13 mouse cellular contexts compared by ENCODE assay signal in the genomic region with DNA sequence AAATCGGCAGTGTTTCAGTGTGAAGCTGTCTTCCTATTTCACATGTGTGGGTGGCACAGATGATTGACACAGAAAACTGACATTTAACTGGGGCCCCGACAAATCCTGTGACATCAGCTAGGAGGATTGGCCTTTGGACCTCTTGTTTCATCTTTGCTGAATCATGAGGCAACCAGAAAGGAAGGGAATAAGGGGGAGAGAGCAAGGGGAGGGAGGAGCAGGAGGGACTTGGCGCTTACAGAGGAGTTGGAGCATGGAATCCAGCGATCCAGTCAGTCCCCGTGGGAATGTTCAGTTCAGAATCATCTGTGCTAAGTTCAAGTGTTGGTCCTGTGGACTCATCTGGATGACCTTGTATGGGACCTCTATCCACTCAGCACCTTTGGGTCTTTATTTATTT. TPM values are rescaled to one million over a fixed set of nuclear protein-coding genes. Genes with fewer than 3 reads are reported as not detected.
DNase-seq lines count a peak whose midpoint lies in the region; ATAC-seq and TF ChIP-seq lines count a peak whose summit lies in the region.
"Had no signal": no experiment of that assay in that cellular context is flagged by ENCODE, and none has a peak within 500 bp of the region (broad histone marks: within the 10 kb centered on the region; RNA-seq: fewer than 3 reads in every experiment).

No protein-coding gene starts in this region.

- no peak for TF ChIP-seq CTCF in intestine, postnatal 0 days (IDR thresholded peaks at IDR 0.05; ENCODE audit: low read depth)

- H3K36me3 ChIP-seq in limb, embryonic 14.5 days (ENCODE audit: control insufficient read depth, insufficient read depth, low read length): no peaks in the 10 kb centered on the region
- H3K36me3 ChIP-seq in limb, embryonic 10.5 days: no peaks in the 10 kb centered on the region
- H3K36me3 ChIP-seq in intestine, postnatal 0 days (ENCODE audit: control insufficient read depth, insufficient read depth): no peaks in the 10 kb centered on the region
- no peaks in the 10 kb centered on the region for H3K36me3 ChIP-seq in myocyte (ENCODE audit: control insufficient read depth, insufficient read depth)
- H3K36me3 ChIP-seq: liver, embryonic 15.5 days had no signal

- no peak overlapping the region for H3ac ChIP-seq in myocyte (ENCODE audit: control insufficient read depth, insufficient read length)

- H3K27me3 ChIP-seq in limb, embryonic 14.5 days (ENCODE audit: control insufficient read depth, insufficient read depth, low read length): no peaks in the 10 kb centered on the region
- no peaks in the 10 kb centered on the region for H3K27me3 ChIP-seq in limb, embryonic 10.5 days (ENCODE audit: low read depth, poor library complexity, severe bottlenecking)
- H3K27me3 ChIP-seq in intestine, postnatal 0 days (replicated peaks; ENCODE audit: control insufficient read depth, insufficient read depth, low read length): no peaks in the 10 kb centered on the region
- no peaks in the 10 kb centered on the region for H3K27me3 ChIP-seq in myocyte (ENCODE audit: control insufficient read depth, insufficient read depth, insufficient read length)

- H3K4me1 ChIP-seq in limb, embryonic 14.5 days (ENCODE audit: control insufficient read depth, insufficient read depth, low read length): 0 out of 2 replicates have a peak, but pooled peaks cover 6% of the 10 kb centered on the region
- peaks cover 16% of the 10 kb centered on the region for H3K4me1 ChIP-seq in limb, embryonic 10.5 days
- peaks cover 22% of the 10 kb centered on the region for H3K4me1 ChIP-seq in intestine, postnatal 0 days (replicated peaks; ENCODE audit: control insufficient read depth, insufficient read depth, low read length)
- H3K4me1 ChIP-seq: liver, embryonic 15.5 days had no signal

- no peak overlapping the region for H3K4me2 ChIP-seq in limb, embryonic 14.5 days (replicated peaks; ENCODE audit: low read depth, low read length, severe bottlenecking)
- H3K4me2 ChIP-seq in intestine, postnatal 0 days (replicated peaks; ENCODE audit: low read depth): peak overlapping the region; percentile 38
- peak overlapping the region; percentile 42 for H3K4me2 ChIP-seq in myocyte (ENCODE audit: low read depth)
- H3K4me2 ChIP-seq: liver, embryonic 15.5 days had no signal

- peak; percentile 36 for DNase-seq in gastrocnemius, adult 18-20 months (ENCODE audit: low spot score)
- DNase-seq in gastrocnemius, postnatal 4 days (ENCODE audit: low spot score in 2 of 2): no peak
- peak; percentile 18 for DNase-seq in limb, embryonic 14.5 days (ENCODE audit: low spot score)
- DNase-seq in limb, embryonic 10.5 days (ENCODE audit: low spot score): no peak
- DNase-seq in cerebellum, adult 11-12 months: no peak
- DNase-seq: B cell, adult 2 months; left cerebral cortex, postnatal 4 days; lung, postnatal 36 days; midbrain, embryonic 14.5 days had no signal

- no peaks in the 10 kb centered on the region for H3K79me2 ChIP-seq in myocyte (ENCODE audit: control insufficient read depth, insufficient read depth)

- no peak overlapping the region for H3K27ac ChIP-seq in limb, embryonic 14.5 days (replicated peaks; ENCODE audit: low read depth, low read length)
- no peak overlapping the region for H3K27ac ChIP-seq in limb, embryonic 10.5 days
- peak overlapping the region; percentile 60 for H3K27ac ChIP-seq in intestine, postnatal 0 days (ENCODE audit: low read depth, low read length)
- H3K27ac ChIP-seq: liver, embryonic 15.5 days had no signal

- no peak overlapping the region for H3K4me3 ChIP-seq in limb, embryonic 14.5 days (replicated peaks; ENCODE audit: low read length)
- no peak overlapping the region for H3K4me3 ChIP-seq in limb, embryonic 10.5 days
- no peak overlapping the region for H3K4me3 ChIP-seq in intestine, postnatal 0 days (ENCODE audit: low read depth, low read length)
- H3K4me3 ChIP-seq in myocyte: no peak overlapping the region
- H3K4me3 ChIP-seq: liver, embryonic 15.5 days had no signal

- H3K9ac ChIP-seq in limb, embryonic 14.5 days (ENCODE audit: low read depth, low read length, severe bottlenecking): no peak overlapping the region
- no peak overlapping the region for H3K9ac ChIP-seq in intestine, postnatal 0 days (ENCODE audit: low read depth, low read length)
- H3K9ac ChIP-seq: liver, embryonic 15.5 days had no signal

- 68% methylated on average over 5 of the region's 5 CpGs for WGBS in limb, embryonic 14.5 days
- WGBS in limb, embryonic 10.5 days: 85% methylated on average over 5 of the region's 5 CpGs
- 23% methylated on average over 5 of the region's 5 CpGs for WGBS in intestine, postnatal 0 days

- no peak for ATAC-seq in limb, embryonic 14.5 days (ENCODE audit: low FRiP score, low read depth)
- peak; percentile 74 for ATAC-seq in intestine, postnatal 0 days
- ATAC-seq in frontal cortex, adult (ENCODE audit: low TSS enrichment): no peak

- H3K9me3 ChIP-seq in limb, embryonic 14.5 days (ENCODE audit: control insufficient read depth, low read length): no peaks in the 10 kb centered on the region
- H3K9me3 ChIP-seq in limb, embryonic 10.5 days (replicated peaks): no peaks in the 10 kb centered on the region
- H3K9me3 ChIP-seq in intestine, postnatal 0 days (ENCODE audit: control insufficient read depth): no peaks in the 10 kb centered on the region
- H3K9me3 ChIP-seq: liver, embryonic 15.5 days had no signal

- no peak for TF ChIP-seq POLR2A in limb, embryonic 14.5 days (IDR thresholded peaks at IDR 0.05; ENCODE audit: borderline replicate concordance, extremely low read depth, insufficient read depth, insufficient read length)
- TF ChIP-seq POLR2A in myocyte (IDR thresholded peaks at IDR 0.05; ENCODE audit: insufficient read length, low read depth): no peak

TF ChIP-seq in myocyte, 11 proteins besides CTCF, POLR2A, EP300 and RAD21:
- TF ChIP-seq POLR2AphosphoS2 (IDR thresholded peaks at IDR 0.05; ENCODE audit: insufficient read length, low read depth) (no peak), TCF12 (IDR thresholded peaks at IDR 0.05; ENCODE audit: insufficient read depth, poor library complexity, severe bottlenecking) (no peak), SRF (IDR thresholded peaks at IDR 0.05; ENCODE audit: control insufficient read depth, insufficient read length, low read depth) (no peak), REST (IDR thresholded peaks at IDR 0.05; ENCODE audit: insufficient read depth, insufficient read length) (no peak), CEBPB (IDR thresholded peaks at IDR 0.05; ENCODE audit: insufficient read depth, poor library complexity, severe bottlenecking) (no peak), MYOD1 (IDR thresholded peaks at IDR 0.05; ENCODE audit: control insufficient read depth in 1 of 3, insufficient read length in 2 of 3, low read depth in 2 of 3) (no peak), USF1 (IDR thresholded peaks at IDR 0.05; ENCODE audit: low read depth) (no peak), E2F4 (IDR thresholded peaks at IDR 0.05; ENCODE audit: insufficient read depth) (no peak), MAX (IDR thresholded peaks at IDR 0.05; ENCODE audit: low read depth) (no peak), MYOG (IDR thresholded peaks at IDR 0.05; ENCODE audit: control insufficient read depth in 1 of 3, insufficient read depth in 1 of 3, insufficient read length in 2 of 3, low read depth in 2 of 3) (no peak), TCF3 (IDR thresholded peaks at IDR 0.05; ENCODE audit: insufficient read length, low read depth) (no peak)

RNA-seq across cellular contexts. Expression of a gene that starts 38.9 kb away (rescaled TPM):
- total RNA-seq in gastrocnemius, adult 18-20 months (2021): 10 to 100 TPM; 17.7 to 21.8 TPM
- 10 to 100 TPM; 46.8 to 57.3 TPM for total RNA-seq in gastrocnemius, postnatal 4 days (2021)
- polyA plus RNA-seq in limb, embryonic 14.5 days (2012; rRNA removed): 77.7 and 79.8 TPM in 2 replicates
- 59.2 and 67.8 TPM in 2 replicates for polyA plus RNA-seq in limb, embryonic 14.5 days (2014; fragmentation: Nextera tagmentation; extraction: Ambion mirVana)
- 145 TPM in 2 replicates for polyA plus RNA-seq in limb, embryonic 10.5 days (2016; fragmentation: Nextera tagmentation; extraction: Ambion mirVana)
- polyA plus RNA-seq in intestine, postnatal 0 days (2015; fragmentation: Nextera tagmentation; extraction: Ambion mirVana): 42.2 and 42.6 TPM in 2 replicates
- 22.4 TPM for polyA plus RNA-seq in myocyte (2012; fragmentation: generic; extraction: Trizol)

RNA-seq across cellular contexts. Expression of a gene that starts 39.9 kb away (rescaled TPM):
- under 1 TPM; 0.43 to 0.88 TPM for total RNA-seq in gastrocnemius, adult 18-20 months (2021)
- total RNA-seq in gastrocnemius, postnatal 4 days (2021): 1 to 10 TPM; 6.5 to 8.0 TPM
- polyA plus RNA-seq in limb, embryonic 14.5 days (2012; rRNA removed): 133 and 149 TPM in 2 replicates
- 131 and 148 TPM in 2 replicates for polyA plus RNA-seq in limb, embryonic 14.5 days (2014; fragmentation: Nextera tagmentation; extraction: Ambion mirVana)
- 47.7 and 64.4 TPM in 2 replicates for polyA plus RNA-seq in limb, embryonic 10.5 days (2016; fragmentation: Nextera tagmentation; extraction: Ambion mirVana)
- 29.5 and 29.8 TPM in 2 replicates for polyA plus RNA-seq in intestine, postnatal 0 days (2015; fragmentation: Nextera tagmentation; extraction: Ambion mirVana)
- polyA plus RNA-seq in myocyte (2012; fragmentation: generic; extraction: Trizol): 0.17 TPM

Comparison
In these comparisons a context has a peak if more than half of its experiments do, and no peak if none do; other contexts are left out.
1. DNase-seq: peak in gastrocnemius, adult 18-20 months (single experiment) and limb, embryonic 14.5 days (single experiment); none in gastrocnemius, postnatal 4 days (0 of 2), limb, embryonic 10.5 days (single experiment) and cerebellum, adult 11-12 months (single experiment).
2. RNA of a gene that starts 39.9 kb away (polyA plus RNA-seq): 131 to 149 TPM in limb, embryonic 14.5 days, 47.7 to 64.4 TPM in limb, embryonic 10.5 days and 29.5 to 29.8 TPM in intestine, postnatal 0 days; 0.17 TPM in myocyte (single experiment); every median in the first group is over 10 times any median in the second.